Mouse (Mus musculus): ENCODE results near the gene Sp2.

DNA sequence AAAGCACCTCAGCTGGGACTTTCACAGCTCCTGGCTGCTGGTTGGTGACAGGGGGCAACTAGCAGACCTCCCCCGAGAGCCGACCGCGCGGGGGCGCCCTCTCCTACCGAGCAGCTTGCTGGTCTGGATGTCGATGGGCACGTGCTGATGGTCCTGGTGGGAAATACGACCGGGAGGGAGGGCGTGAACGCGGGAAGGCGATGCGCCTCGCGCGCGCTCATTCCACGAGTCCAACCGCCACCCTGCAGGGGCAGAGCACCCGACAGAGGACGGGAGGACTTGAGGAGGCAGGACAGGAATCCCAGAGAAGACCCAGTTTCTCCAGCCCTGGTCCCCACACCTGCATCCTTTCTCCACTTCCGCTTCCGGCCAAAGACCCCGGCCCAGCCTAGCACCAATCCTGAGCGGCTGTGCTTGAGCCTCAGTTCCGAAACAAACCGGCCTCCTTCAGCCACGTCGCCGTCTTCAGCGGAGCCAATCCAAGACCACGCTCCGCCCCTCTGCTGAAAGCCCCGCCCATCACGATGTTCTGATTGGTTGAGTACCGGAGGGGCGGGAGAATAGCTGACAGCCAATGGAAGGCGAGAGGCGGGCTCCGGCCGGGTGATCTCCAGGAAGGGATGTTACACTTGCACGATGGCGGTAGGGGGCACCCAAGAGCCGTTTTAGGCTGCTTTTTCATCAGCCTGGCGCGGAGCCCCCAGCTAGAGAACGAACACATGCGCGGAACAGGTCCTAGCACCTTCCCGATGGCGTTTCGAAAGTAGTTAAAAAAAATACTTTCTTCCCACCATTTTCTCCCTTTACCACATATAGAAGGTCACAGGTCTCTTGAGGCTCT is 66.5 kb downstream of the Sp2 start, which contains the start of gene Cdk5rap3:
- TF ChIP-seq CTCF (IDR thresholded peaks at IDR 0.05; ENCODE audit: insufficient read depth, low read depth, low read length): peak; percentile 65; the same call in 1 of the 2 replicates
- 0 out of 2 replicates have a peak, but pooled peaks have one; percentile 29 for TF ChIP-seq POLR2A (IDR thresholded peaks at IDR 0.05; ENCODE audit: insufficient read depth, low read depth, low read length)
